Mouse (Mus musculus) inflammation-experienced regulatory T-cells, adult 6 months (primary cell): ENCODE data around the gene Gm20716. TPM values are rescaled to one million over a fixed set of nuclear protein-coding genes. Genes with fewer than 3 reads are reported as not detected.
"Not testable (repeated sequence)": the region's sequence is repeated elsewhere in the genome, so short reads cannot be mapped to it uniquely, and the experiment has no call there.

ENCODE experiments used
- ATAC-seq: one replicate; pipeline ENCODE4 v1.8.0; 2017
- polyA plus RNA-seq, 3 experiments: library from polyadenylated mRNA; unstranded; fragments of 100-300 nt; shearing (Covaris generic); gene quantifications; one replicate each; pipeline ENCODE4 v1.2.1; 2017

The Gm20716 gene
- polyA plus RNA-seq, 3 experiments from 2014 or later = 20.2 to 22.3 (median 20.2) TPM

- no peak for ATAC-seq
Observed at GRCm38 (mm10) chr2:168161514-168161971, 68.6 kb downstream of the Gm20716 start.

GRCm38 (mm10) chr2:168160370-168160930, 69.7 kb downstream of the Gm20716 start:
- ATAC-seq = no peak

GRCm38 (mm10) chr2:168158911-168159711, 71.1 kb downstream of the Gm20716 start:
- ATAC-seq = peak; percentile 37

- not testable (repeated sequence) for ATAC-seq
Observed at GRCm38 (mm10) chr2:168157974-168158373, 72.2 kb downstream of the Gm20716 start.

GRCm38 (mm10) chr2:168156361-168156760, 73.8 kb downstream of the Gm20716 start:
- no peak for ATAC-seq

- no peak for ATAC-seq
Observed at GRCm38 (mm10) chr2:168155666-168156065, 74.5 kb downstream of the Gm20716 start.

GRCm38 (mm10) chr2:168154090-168154881, 75.9 kb downstream of the Gm20716 start:
- ATAC-seq = peak; percentile 82

GRCm38 (mm10) chr2:168149241-168149640, 80.9 kb downstream of the Gm20716 start:
- ATAC-seq = no peak

GRCm38 (mm10) chr2:168147722-168148432, 82.3 kb downstream of the Gm20716 start:
- no peak for ATAC-seq

- no peak for ATAC-seq
Observed at GRCm38 (mm10) chr2:168145437-168145836, 84.7 kb downstream of the Gm20716 start.

GRCm38 (mm10) chr2:168143794-168144193, 86.4 kb downstream of the Gm20716 start:
- ATAC-seq = no peak

GRCm38 (mm10) chr2:168137161-168137560, 93.0 kb downstream of the Gm20716 start:
- no peak for ATAC-seq

Other genes starting within 250 kb of the Gm20716 start
- under 1 TPM; 0.16 to 0.49 (median 0.33) TPM for gene Ripor3, start 219.7 kb downstream of the Gm20716 start, polyA plus RNA-seq
- gene Pard6b, start 149.4 kb downstream of the Gm20716 start, polyA plus RNA-seq = 1 to 10 TPM in 2 of 3 experiments, under 1 TPM in 1; 0.41 to 1.2 (median 1.1) TPM
- 1 to 10 TPM; 1.7 to 2.1 (median 1.8) TPM for gene Adnp, start 23.3 kb downstream of the Gm20716 start, polyA plus RNA-seq
- gene Dpm1, start 227 bp upstream of the Gm20716 start, polyA plus RNA-seq = 100 to 1,000 TPM in 2 of 3 experiments, 10 to 100 TPM in 1; 81.9 to 112 (median 110) TPM
- gene Mocs3, start 258 bp upstream of the Gm20716 start, polyA plus RNA-seq = 1 to 10 TPM in 1 of 3 experiments, under 1 TPM in 2; 0.47 to 2.0 (median 0.48) TPM
- gene Kcng1, start 51.4 kb upstream of the Gm20716 start, polyA plus RNA-seq = not detected